Mouse (Mus musculus) stomach, embryonic 15.5 days (tissue): ENCODE measurements around the gene St6galnac6. TPM values are rescaled to one million over a fixed set of nuclear protein-coding genes. Genes with fewer than 3 reads are reported as not detected.
A peak's percentile ranks its signal among the peaks of the same experiment; 100 is the strongest.

ENCODE experiments used
- ATAC-seq: fragments of 200-750 bp; cut with Nextera tagmentation; 2 replicates; pipeline ENCODE4 v1.8.0; 2017; ENCODE audit warnings: low read depth, moderate number of reproducible peaks, moderate TSS enrichment; ENCODE audit not compliant: insufficient read depth, low FRiP score
- H3K27ac ChIP-seq: fragments of 300-500 bp; sonication (generic); 2 replicates; pipeline ENCODE4 v1.5.1; 2015; ENCODE audit warnings: mild to moderate bottlenecking, inconsistent platforms
- H3K27me3 ChIP-seq: fragments of 300-500 bp; sonication (generic); replicated peaks from 2 replicates; pipeline ENCODE4 v1.6.1; 2015; ENCODE audit warnings: inconsistent platforms
- H3K36me3 ChIP-seq: fragments of 300-500 bp; sonication (generic); 2 replicates; pipeline ENCODE4 v1.6.1; 2015; ENCODE audit warnings: inconsistent platforms
- H3K4me1 ChIP-seq: fragments of 300-500 bp; sonication (generic); 2 replicates; pipeline ENCODE4 v1.6.1; 2015; ENCODE audit warnings: inconsistent platforms
- H3K4me2 ChIP-seq: fragments of 300-500 bp; sonication (generic); 2 replicates; pipeline ENCODE4 v1.6.1; 2015; ENCODE audit warnings: mild to moderate bottlenecking, inconsistent platforms
- H3K4me3 ChIP-seq: fragments of 300-500 bp; sonication (generic); replicated peaks from 2 replicates; pipeline ENCODE4 v1.5.1; 2015; ENCODE audit warnings: inconsistent platforms
- H3K9ac ChIP-seq: fragments of 300-500 bp; sonication (generic); 2 replicates; pipeline ENCODE4 v1.6.1; 2015; ENCODE audit warnings: inconsistent platforms
- H3K9me3 ChIP-seq: fragments of 300-500 bp; sonication (generic); 2 replicates; pipeline ENCODE4 v1.6.1; 2016; ENCODE audit warnings: inconsistent platforms
- WGBS: fragments of 180-500 bp; shearing (Covaris S2); methylation state at CpG from one replicate; pipeline ENCODE4 v1.1.7; 2015; 5-methylcytosine and 5-hydroxymethylcytosine counted together
- polyA plus RNA-seq: library from polyadenylated mRNA; unstranded; fragments of >200 nt; fragmentation: Nextera tagmentation; extraction: Ambion mirVana; gene quantifications from 2 replicates; pipeline ENCODE4 v1.2.1, GENCODE M21; 2015

The St6galnac6 gene
- polyA plus RNA-seq, 1 experiment from 2014 or later: 19.7 TPM

- H3K4me3 ChIP-seq: peak overlapping the region; percentile 70
- WGBS: 10% methylated on average over 55 of the region's 55 CpGs
- H3K36me3 ChIP-seq: no peaks in the 10 kb centered on the region
- H3K9ac ChIP-seq: peak overlapping the region; percentile 65
- H3K27me3 ChIP-seq: 0 out of 2 replicates have a peak, but pooled peaks cover 2% of the 10 kb centered on the region
- peaks cover 44% of the 10 kb centered on the region for H3K4me1 ChIP-seq
- peak; percentile 73; the same call in 1 of the 2 replicates for ATAC-seq
- H3K9me3 ChIP-seq: no peaks in the 10 kb centered on the region
- peak overlapping the region; percentile 46 for H3K27ac ChIP-seq
- H3K4me2 ChIP-seq: peak overlapping the region; percentile 91
These were observed 6.9 kb downstream of the St6galnac6 start for GRCm38 (mm10) chr2:32606161-32607142.

DNA sequence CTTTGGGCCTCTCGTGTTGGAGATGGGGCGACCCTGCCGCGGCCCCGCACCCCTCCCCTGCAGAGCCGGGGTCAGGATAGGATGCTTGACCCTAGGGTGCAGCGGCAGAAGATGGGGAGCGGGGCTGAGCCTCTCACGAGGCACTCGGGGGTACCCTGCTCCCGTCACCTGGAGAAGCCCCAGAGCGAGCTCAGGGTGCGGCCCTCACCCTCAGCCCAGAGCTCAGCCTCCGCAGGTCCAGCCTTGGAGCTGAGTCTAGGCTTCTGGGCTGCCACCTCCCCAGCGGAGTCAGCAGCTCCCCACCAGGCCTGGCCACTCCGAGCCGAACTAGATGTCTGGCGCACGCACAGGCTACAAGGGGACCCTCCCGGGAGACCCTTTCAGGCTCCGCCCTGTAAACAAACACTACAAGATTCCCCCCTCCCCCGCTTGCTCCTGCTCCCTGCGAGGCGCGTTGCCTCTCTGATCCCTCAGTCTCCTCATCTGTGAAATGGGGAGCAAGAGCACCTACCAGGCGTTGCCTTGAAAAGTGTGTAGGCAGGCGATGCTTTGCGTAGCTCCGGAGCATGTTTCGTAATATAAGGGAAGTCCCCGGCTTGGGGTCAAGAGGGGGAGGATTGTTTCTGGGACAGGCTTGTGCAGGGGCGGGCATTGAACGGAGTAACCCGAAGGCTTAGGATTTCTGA is 7.9 kb downstream of the St6galnac6 start:
- Histone ChIP-seq H3K4me1 (peaks cover 37% of the 10 kb centered on the region), H3K9me3 (no peaks in the 10 kb centered on the region), H3K27me3 (0 out of 2 replicates have a peak, but pooled peaks cover 2% of the 10 kb centered on the region), H3K4me2 (peak overlapping the region; percentile 91), H3K9ac (peak overlapping the region; percentile 65), H3K36me3 (peaks cover 4% of the 10 kb centered on the region; the same call in 1 of the 2 replicates), H3K4me3 (peak overlapping the region; percentile 70), H3K27ac (peak overlapping the region; percentile 46)
- 4% methylated on average over 34 of the region's 34 CpGs for WGBS
- 0 out of 2 replicates have a peak, but pooled peaks have one; percentile 3 for ATAC-seq

GRCm38 (mm10) chr2:32608141-32608777 is 8.8 kb downstream of the St6galnac6 start:
- H3K9ac ChIP-seq: no peak overlapping the region
- H3K27me3 ChIP-seq: 0 out of 2 replicates have a peak, but pooled peaks cover 2% of the 10 kb centered on the region
- H3K4me2 ChIP-seq: peak overlapping the region; percentile 91
- H3K36me3 ChIP-seq: peaks cover 5% of the 10 kb centered on the region; the same call in 1 of the 2 replicates
- H3K27ac ChIP-seq: peak overlapping the region; percentile 46
- no peaks in the 10 kb centered on the region for H3K9me3 ChIP-seq
- H3K4me3 ChIP-seq: peak overlapping the region; percentile 70
- H3K4me1 ChIP-seq: peaks cover 33% of the 10 kb centered on the region
- WGBS: 8% methylated on average over 25 of the region's 25 CpGs
- peak; percentile 50 for ATAC-seq

GRCm38 (mm10) chr2:32608778-32609435 is 9.4 kb downstream of the St6galnac6 start:
- Histone ChIP-seq H3K4me1 (peaks cover 33% of the 10 kb centered on the region), H3K27ac (peak overlapping the region; percentile 46), H3K4me2 (peak overlapping the region; percentile 91), H3K36me3 (peaks cover 5% of the 10 kb centered on the region; the same call in 1 of the 2 replicates), H3K27me3 (0 out of 2 replicates have a peak, but pooled peaks cover 2% of the 10 kb centered on the region), H3K9ac (no peak overlapping the region), H3K4me3 (peak overlapping the region; percentile 70), H3K9me3 (no peaks in the 10 kb centered on the region)
- ATAC-seq: no peak
- 51% methylated on average over 18 of the region's 18 CpGs for WGBS

DNA sequence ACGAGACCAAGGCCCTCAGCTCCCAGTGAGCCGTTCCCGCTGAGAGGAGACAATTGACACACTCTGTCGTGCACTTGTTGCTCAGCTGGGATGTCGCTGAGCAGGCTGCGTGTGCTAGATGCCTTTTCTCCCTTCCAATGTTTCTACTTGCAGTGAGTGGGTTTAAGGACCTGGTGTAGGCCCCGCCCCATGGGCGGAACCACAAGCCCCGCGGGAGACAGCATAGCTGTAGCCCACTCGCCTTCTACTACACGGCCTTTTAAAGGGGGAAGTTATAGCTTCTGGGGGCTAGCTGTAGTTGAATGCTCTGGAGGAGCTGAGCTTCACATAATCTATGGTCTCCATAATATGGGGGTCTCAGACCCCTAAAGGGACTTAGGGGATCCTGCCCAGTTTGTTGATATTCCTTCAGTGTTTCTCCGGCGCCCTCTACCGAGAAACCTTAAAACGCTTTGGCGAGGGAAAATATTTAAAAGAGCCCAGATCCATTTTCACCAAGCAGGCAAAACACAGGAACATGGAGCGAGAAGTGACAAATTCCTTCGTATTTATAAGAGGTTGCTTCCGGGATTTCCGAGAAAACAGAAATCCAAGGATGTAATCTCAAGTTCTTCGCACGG is 11.2 kb downstream of the St6galnac6 start:
- Histone ChIP-seq H3K4me2 (peak overlapping the region; percentile 56), H3K27me3 (0 out of 2 replicates have a peak, but pooled peaks cover 2% of the 10 kb centered on the region), H3K4me3 (peak overlapping the region; percentile 39), H3K9me3 (no peaks in the 10 kb centered on the region), H3K36me3 (peaks cover 11% of the 10 kb centered on the region; the same call in 1 of the 2 replicates), H3K4me1 (peaks cover 33% of the 10 kb centered on the region), H3K9ac (no peak overlapping the region), H3K27ac (peak overlapping the region; percentile 23; the same call in 1 of the 2 replicates)
- ATAC-seq: no peak
- 12% methylated on average over 23 of the region's 23 CpGs for WGBS

GRCm38 (mm10) chr2:32612274-32612673 is 12.8 kb downstream of the St6galnac6 start:
- Histone ChIP-seq H3K4me2 (no peak overlapping the region), H3K9ac (no peak overlapping the region), H3K36me3 (peaks cover 16% of the 10 kb centered on the region; the same call in 1 of the 2 replicates), H3K9me3 (no peaks in the 10 kb centered on the region), H3K27me3 (0 out of 2 replicates have a peak, but pooled peaks cover under 1% of the 10 kb centered on the region), H3K27ac (no peak overlapping the region), H3K4me3 (no peak overlapping the region), H3K4me1 (peaks cover 30% of the 10 kb centered on the region)
- WGBS: 67% methylated on average over 26 of the region's 26 CpGs
- ATAC-seq: no peak

DNA sequence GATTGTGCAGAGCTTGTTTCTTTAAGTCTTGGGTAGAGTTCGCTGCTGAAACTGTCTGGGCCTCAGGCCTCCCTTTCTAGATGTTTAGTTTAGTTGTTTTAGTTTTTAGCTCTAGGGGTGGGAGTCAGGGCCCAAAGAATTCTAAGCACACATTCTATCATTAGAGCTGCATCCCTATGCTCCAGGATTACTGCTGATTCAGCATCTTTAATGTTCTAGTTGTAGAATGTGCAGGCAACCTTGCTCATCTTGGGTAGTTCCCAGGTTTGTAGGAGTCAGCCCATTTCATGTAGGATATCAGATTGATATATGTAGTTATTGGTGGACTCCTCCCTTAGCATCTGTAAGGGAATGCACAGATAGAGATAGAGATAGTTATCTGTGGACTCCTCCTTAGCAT is 17.6 kb downstream of the St6galnac6 start:
- H3K4me3 ChIP-seq: no peak overlapping the region
- H3K4me1 ChIP-seq: peaks cover 30% of the 10 kb centered on the region
- H3K36me3 ChIP-seq: peaks cover 18% of the 10 kb centered on the region; the same call in 1 of the 2 replicates
- no peak overlapping the region for H3K9ac ChIP-seq
- no peak for ATAC-seq
- WGBS: 94% methylated on average over 1 of the region's 1 CpGs
- no peak overlapping the region for H3K4me2 ChIP-seq
- H3K27ac ChIP-seq: no peak overlapping the region
- H3K9me3 ChIP-seq: no peaks in the 10 kb centered on the region
- no peaks in the 10 kb centered on the region for H3K27me3 ChIP-seq

- no peak overlapping the region for H3K9ac ChIP-seq
- no peak overlapping the region for H3K4me3 ChIP-seq
- 91% methylated on average over 4 of the region's 4 CpGs for WGBS
- H3K27me3 ChIP-seq: no peaks in the 10 kb centered on the region
- H3K9me3 ChIP-seq: no peaks in the 10 kb centered on the region
- peaks cover 32% of the 10 kb centered on the region for H3K4me1 ChIP-seq
- H3K4me2 ChIP-seq: no peak overlapping the region
- H3K27ac ChIP-seq: no peak overlapping the region
- H3K36me3 ChIP-seq: peaks cover 15% of the 10 kb centered on the region; the same call in 1 of the 2 replicates
- no peak for ATAC-seq
These were observed 18.1 kb downstream of the St6galnac6 start for GRCm38 (mm10) chr2:32617601-32618000.

DNA sequence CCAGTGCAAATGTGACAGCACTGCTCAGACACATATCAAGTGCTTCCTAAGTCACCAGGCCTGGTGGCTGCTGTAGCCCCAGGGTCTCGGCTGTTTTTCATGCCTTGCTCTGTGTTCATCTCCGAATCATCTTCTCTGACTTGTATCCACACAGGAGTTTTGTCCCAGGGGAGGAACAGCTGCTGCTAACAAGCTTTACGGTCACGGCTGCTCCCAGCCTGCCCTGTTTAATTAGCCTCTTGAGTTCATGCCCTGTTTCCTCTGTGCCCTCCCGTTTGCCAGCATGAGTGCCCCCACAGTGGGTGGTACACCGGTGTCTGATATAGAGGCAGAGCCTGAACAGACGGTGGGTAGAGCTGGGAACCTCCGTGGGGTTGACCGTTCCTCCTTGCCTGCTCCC is 18.5 kb downstream of the St6galnac6 start:
- Histone ChIP-seq H3K9me3 (no peaks in the 10 kb centered on the region), H3K4me1 (peaks cover 32% of the 10 kb centered on the region), H3K9ac (no peak overlapping the region), H3K27me3 (no peaks in the 10 kb centered on the region), H3K4me3 (no peak overlapping the region), H3K36me3 (peaks cover 15% of the 10 kb centered on the region; the same call in 1 of the 2 replicates), H3K27ac (no peak overlapping the region), H3K4me2 (no peak overlapping the region)
- WGBS: 85% methylated on average over 9 of the region's 9 CpGs
- ATAC-seq: no peak

DNA sequence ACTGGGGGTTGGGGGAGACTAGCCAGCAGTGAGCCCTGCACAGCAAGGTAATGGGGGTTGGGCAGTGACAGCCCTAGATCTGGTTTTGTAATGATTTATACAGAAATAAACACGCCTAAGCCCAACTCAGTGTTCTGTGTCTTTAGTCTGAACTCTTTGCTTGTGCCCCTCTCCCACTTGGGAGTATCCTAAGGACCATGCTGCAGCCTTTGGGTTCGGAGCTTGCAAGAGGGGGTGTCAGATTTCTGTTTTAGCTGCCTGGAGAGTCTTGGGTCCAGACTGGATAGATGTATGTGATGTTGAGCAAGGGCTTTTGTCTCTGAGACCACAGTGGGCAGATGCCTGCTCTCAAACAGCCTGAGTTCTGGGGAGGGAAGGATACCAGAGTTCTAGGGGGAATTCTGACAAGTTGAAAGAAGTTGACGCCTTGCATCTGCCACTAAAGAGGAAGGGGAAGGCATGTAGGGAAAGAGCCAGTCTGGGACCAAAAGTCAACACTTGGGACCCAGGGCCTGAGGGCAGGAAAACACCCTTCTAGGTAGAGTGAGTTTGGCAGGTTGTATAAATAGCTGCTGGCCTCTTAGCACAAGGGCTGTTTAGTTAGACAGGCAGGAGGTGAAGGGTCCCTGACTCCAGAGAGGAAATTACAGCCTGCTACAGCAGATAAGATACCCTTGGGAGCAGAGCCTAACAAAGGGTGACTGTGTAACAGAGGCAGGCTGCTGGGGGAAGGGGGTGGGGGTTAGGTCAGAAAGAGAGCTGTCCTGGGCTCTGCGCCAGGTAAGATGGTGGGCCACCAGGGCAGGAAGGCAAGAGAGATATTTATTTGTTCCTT is 21.4 kb downstream of the St6galnac6 start:
- Histone ChIP-seq H3K4me3 (no peak overlapping the region), H3K27me3 (no peaks in the 10 kb centered on the region), H3K27ac (peak overlapping the region; percentile 86), H3K4me2 (peak overlapping the region; percentile 10; the same call in 1 of the 2 replicates), H3K9ac (no peak overlapping the region), H3K4me1 (peaks cover 53% of the 10 kb centered on the region), H3K9me3 (no peaks in the 10 kb centered on the region), H3K36me3 (peaks cover 9% of the 10 kb centered on the region; the same call in 1 of the 2 replicates)
- 13% methylated on average over 4 of the region's 4 CpGs for WGBS
- ATAC-seq: peak; percentile 67
